Mouse (Mus musculus) bone marrow, adult 2 months (tissue): ENCODE results near the gene Nudc. TPM values are rescaled to one million over a fixed set of nuclear protein-coding genes. Genes with fewer than 3 reads are reported as not detected.

Experiments used
- H3K27ac ChIP-seq: fragments of 200-500 bp; 2 replicates; pipeline ENCODE4 v1.5.1; 2012; ENCODE audit warnings: low read depth, mild to moderate bottlenecking, control low read depth, inconsistent platforms, low read length; ENCODE audit not compliant: control insufficient read depth, poor library complexity, insufficient read depth
- H3K4me1 ChIP-seq: fragments of 200-500 bp; 2 replicates; pipeline ENCODE4 v1.6.1; 2011; ENCODE audit warnings: low read length; ENCODE audit not compliant: control insufficient read depth, insufficient read depth
- H3K4me3 ChIP-seq: fragments of 200-500 bp; replicated peaks from 2 replicates; pipeline ENCODE3; 2011; ENCODE audit warnings: mild to moderate bottlenecking, low read depth, low read length, control low read depth; ENCODE audit not compliant: control insufficient read depth
- CTCF ChIP-seq: fragments of 200-500 bp; IDR thresholded peaks from 2 replicates; pipeline ENCODE4 v1.5.1; 2011; ENCODE audit warnings: low read length, control low read depth; ENCODE audit not compliant: control insufficient read depth, insufficient read depth
- POLR2A ChIP-seq: fragments of 200-500 bp; IDR thresholded peaks from 2 replicates; pipeline ENCODE4 v1.6.1; 2011; ENCODE audit warnings: low read depth, mild to moderate bottlenecking, control low read depth, low read length, borderline replicate concordance; ENCODE audit not compliant: control insufficient read depth
- WGBS: fragments of 180-500 bp; shearing (Covaris S2); methylation state at CpG from one replicate; pipeline ENCODE4 v1.1.7; 2018; 5-methylcytosine and 5-hydroxymethylcytosine counted together
- polyA plus RNA-seq: library from polyadenylated mRNA; stranded (reverse); fragments of >200 nt; gene quantifications from 2 replicates; pipeline ENCODE4 v1.2.4, GENCODE M21; 2011; ENCODE audit warnings: low replicate concordance; ENCODE audit not compliant: missing spikeins, insufficient read depth, insufficient read length

The Nudc gene
- polyA plus RNA-seq, 1 experiment = 84.5 TPM

- 1% methylated on average over 52 of the region's 53 CpGs for WGBS
- H3K27ac ChIP-seq = no peak within 1 kb of the TSS
- TF ChIP-seq CTCF (no peak), POLR2A (no peak)
- H3K4me3 ChIP-seq = no peak within 1 kb of the TSS
- no peaks in the 10 kb centered on the region for H3K4me1 ChIP-seq
These were observed 47.6 kb downstream of the Nudc start, which contains the start of gene Trnp1 for GRCm38 (mm10) chr4:133498160-133498724. TSS of gene Trnp1 (minus strand) at chr4:133498550.

DNA sequence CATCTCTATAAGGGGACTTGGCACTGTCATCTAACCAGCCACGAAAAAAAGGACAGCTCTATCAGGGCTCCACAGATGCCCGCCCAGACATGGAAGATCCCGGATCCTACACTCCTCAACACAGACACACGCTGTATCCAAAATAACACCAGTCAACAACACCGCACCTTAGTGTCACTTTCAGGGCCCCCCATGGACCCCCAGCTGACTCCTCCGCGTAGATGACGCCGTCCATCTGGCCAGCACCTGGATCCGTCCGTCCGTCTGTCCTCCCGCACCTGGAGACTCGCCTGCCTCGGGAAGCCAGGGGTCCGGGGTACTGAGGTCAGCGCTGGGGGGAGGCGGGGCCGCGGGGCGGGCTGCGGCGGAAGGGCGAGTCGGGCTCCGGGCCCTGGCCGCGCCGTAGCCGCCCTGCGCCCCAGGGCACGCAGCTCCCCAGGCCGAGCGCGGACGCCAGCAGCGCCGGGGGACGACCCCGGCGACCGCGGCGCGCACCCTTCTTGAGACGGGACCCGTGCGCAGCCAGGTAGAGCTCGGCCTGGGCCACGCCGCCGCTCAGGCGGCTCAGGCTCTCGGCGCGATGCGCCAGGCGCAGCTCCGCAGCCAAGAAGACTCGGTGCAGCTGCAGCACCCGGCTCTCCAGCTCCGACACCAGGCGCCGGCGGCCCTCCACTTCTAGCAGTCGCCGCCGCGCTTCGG is 48.2 kb downstream of the Nudc start:
- TF ChIP-seq POLR2A (no peak), CTCF (no peak)
- Histone ChIP-seq H3K27ac (no peak overlapping the region), H3K4me3 (no peak overlapping the region), H3K4me1 (no peaks in the 10 kb centered on the region)
- WGBS = 3% methylated on average over 70 of the region's 70 CpGs

GRCm38 (mm10) chr4:133496738-133497445 is 48.9 kb downstream of the Nudc start:
- no peaks in the 10 kb centered on the region for H3K4me1 ChIP-seq
- H3K4me3 ChIP-seq = no peak overlapping the region
- TF ChIP-seq POLR2A (no peak), CTCF (no peak)
- 30% methylated on average over 6 of the region's 6 CpGs for WGBS
- H3K27ac ChIP-seq = no peak overlapping the region

GRCm38 (mm10) chr4:133495711-133496110 is 50.1 kb downstream of the Nudc start:
- WGBS = 30% methylated on average over 7 of the region's 7 CpGs

DNA sequence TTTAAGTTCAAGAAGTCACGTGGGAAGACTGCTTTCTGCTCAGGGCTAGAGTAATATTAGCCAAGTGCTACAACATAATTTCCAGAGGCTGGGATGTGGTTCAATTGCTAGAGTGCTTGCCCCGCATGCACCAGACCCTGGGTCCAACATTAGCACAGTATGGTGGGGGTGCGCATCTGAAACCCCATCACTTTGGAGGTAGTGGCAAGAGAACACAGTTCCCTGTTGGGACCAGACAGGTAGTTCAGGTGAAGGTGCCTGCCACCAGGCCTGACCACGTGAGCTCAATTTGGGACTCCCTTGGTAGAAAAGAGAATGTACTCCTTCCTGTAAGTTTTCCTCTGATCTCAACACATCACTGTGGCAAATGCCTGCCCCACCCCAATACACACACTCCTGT is 50.9 kb downstream of the Nudc start:
- H3K4me1 ChIP-seq = no peaks in the 10 kb centered on the region
- WGBS = 65% methylated on average over 4 of the region's 4 CpGs
- TF ChIP-seq CTCF (no peak), POLR2A (no peak)
- H3K4me3 ChIP-seq = no peak overlapping the region
- H3K27ac ChIP-seq = no peak overlapping the region

More at GRCm38 (mm10) chr4:133495711-133496110, 50.1 kb downstream of the Nudc start:
- TF ChIP-seq POLR2A = no peak
- Histone ChIP-seq H3K4me3 (no peak overlapping the region), H3K27ac (no peak overlapping the region), H3K4me1 (no peaks in the 10 kb centered on the region)

- 1% methylated on average over 12 of the region's 12 CpGs for WGBS
- peak; percentile 95 for TF ChIP-seq CTCF
- no peak for TF ChIP-seq POLR2A
- H3K4me3 ChIP-seq = peak overlapping the region; percentile 25
- no peaks in the 10 kb centered on the region for H3K4me1 ChIP-seq
- H3K27ac ChIP-seq = no peak overlapping the region
These were observed 51.4 kb downstream of the Nudc start for GRCm38 (mm10) chr4:133494432-133494831.

DNA sequence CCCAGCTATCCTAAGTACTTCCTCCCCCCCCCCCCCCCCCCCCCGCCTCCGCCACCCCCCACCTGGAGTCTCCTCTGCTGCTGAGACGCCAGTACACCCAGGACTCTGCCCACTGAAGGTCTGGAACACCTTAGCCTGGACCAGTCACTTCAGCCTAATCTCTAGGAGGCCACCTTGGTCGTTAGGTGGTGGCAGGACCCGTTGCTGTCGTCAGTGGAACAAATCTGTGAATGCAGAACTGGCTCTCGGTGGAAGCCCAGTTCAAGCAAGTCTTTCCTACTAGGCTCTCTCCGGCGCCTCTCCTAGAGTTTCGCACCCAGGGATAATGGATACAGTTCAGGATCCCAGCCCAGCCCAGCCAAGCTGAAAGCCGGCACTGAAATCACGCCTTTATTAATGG is 51.9 kb downstream of the Nudc start:
- no peaks in the 10 kb centered on the region for H3K4me1 ChIP-seq
- H3K4me3 ChIP-seq = no peak overlapping the region
- no peak overlapping the region for H3K27ac ChIP-seq
- TF ChIP-seq POLR2A (no peak), CTCF (no peak)
- 12% methylated on average over 10 of the region's 12 CpGs for WGBS

DNA sequence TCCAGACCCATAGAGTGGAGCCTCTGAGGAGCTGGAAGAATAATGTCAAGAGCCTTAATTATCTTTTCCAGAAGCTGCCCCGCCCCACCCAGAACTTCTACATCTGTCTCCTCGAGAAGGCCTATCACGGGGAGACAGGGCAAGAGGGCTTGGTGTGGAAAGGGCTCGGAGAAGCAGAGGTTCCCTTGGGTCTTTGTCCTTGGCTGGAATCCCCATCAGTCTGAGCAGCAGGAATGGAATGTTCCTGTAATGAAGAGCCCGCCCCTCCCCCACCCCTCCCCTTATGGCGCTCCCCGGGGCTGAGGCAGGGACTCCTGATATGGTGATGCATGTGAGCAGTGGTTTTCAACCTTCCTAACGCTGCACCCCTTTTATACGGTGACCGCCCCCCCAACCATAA is 54.0 kb downstream of the Nudc start:
- Histone ChIP-seq H3K4me3 (no peak overlapping the region), H3K4me1 (no peaks in the 10 kb centered on the region), H3K27ac (no peak overlapping the region)
- 47% methylated on average over 10 of the region's 10 CpGs for WGBS
- TF ChIP-seq CTCF = no peak
- no peak for TF ChIP-seq POLR2A
